Mouse (Mus musculus): ENCODE data around the gene Donson. TPM values are rescaled to one million over a fixed set of nuclear protein-coding genes. Genes with fewer than 3 reads are reported as not detected.

The Donson gene
- total and polyA plus RNA-seq, 3 experiments: 25.4 to 33.9 TPM; not detected in 1

DNA sequence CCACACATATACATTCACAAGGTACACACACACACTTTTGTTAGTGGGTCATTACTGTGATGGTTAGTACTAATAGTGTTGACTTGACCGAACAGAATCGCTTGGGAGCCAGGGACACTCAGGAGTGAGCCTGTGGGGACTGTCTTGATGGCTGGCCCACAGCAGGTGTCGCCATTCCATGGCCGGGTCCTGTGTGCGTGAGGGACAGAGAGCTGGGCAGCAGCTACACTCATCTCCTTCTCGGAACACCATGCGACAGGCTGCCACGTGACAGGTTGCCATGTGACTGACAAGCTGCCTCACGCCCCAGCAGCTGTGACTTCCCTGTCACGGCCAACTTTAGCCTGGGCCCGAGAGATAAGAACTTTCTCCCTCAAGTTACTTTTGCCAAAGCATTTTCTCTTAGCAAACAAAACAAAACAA is 28.4 kb upstream of the Donson start:
- Histone ChIP-seq H3K9me3 (replicated peaks; ENCODE audit: insufficient read depth, low read length) (no peaks in the 10 kb centered on the region), H3K4me3 (ENCODE audit: control insufficient read depth in 1 of 2, insufficient read depth in 1 of 2, low read depth in 2 of 2, low read length in 2 of 2) (peak overlapping the region in 1 of 2 experiments; percentile 17; a peak in 1 of 4 replicates), H3K27ac (ENCODE audit: control insufficient read depth, low read depth, low read length) (peak overlapping the region; percentile 78), H3K79me2 (ENCODE audit: control insufficient read depth, insufficient read depth, low read length, poor library complexity) (peaks cover 7% of the 10 kb centered on the region; the same call in 1 of the 2 replicates), H3K9ac (ENCODE audit: control insufficient read depth, low read depth, low read length, poor library complexity, severe bottlenecking) (peak overlapping the region; percentile 59), H3K27me3 (ENCODE audit: control insufficient read depth in 1 of 2, insufficient read depth in 2 of 2, low read length in 2 of 2) (no peaks in the 10 kb centered on the region), H3K4me1 (ENCODE audit: control insufficient read depth in 1 of 2, insufficient read depth in 2 of 2, low read length in 2 of 2) (peaks cover 13 to 22% of the 10 kb centered on the region in 2 experiments), H3K36me3 (ENCODE audit: control insufficient read depth in 1 of 2, insufficient read depth in 2 of 2, low read length in 2 of 2) (peaks cover 10 to 22% of the 10 kb centered on the region in 2 experiments)
- DNase-seq (ENCODE audit: low read depth, low spot score): peak; percentile 95
- peak; percentile 87 to 89 for TF ChIP-seq EP300 (IDR thresholded peaks at IDR 0.05; ENCODE audit: low read depth in 1 of 2, low read length in 2 of 2)
- peak; percentile 71; the same call in 1 of the 2 replicates for TF ChIP-seq HCFC1 (IDR thresholded peaks at IDR 0.05; ENCODE audit: low read depth, low read length)
- TF ChIP-seq POLR2AphosphoS2 (IDR thresholded peaks at IDR 0.05; ENCODE audit: low read length): no peak
- TF ChIP-seq ZMIZ1 (IDR thresholded peaks at IDR 0.05; ENCODE audit: low read depth, low read length): 0 out of 2 replicates have a peak, but pooled peaks have one; percentile 8
- no peak for TF ChIP-seq E2F4 (IDR thresholded peaks at IDR 0.05; ENCODE audit: borderline replicate concordance, low read depth, low read length)
- TF ChIP-seq TCF12 (IDR thresholded peaks at IDR 0.05; ENCODE audit: low read depth, low read length): peak; percentile 97
- TF ChIP-seq ELF1 (IDR thresholded peaks at IDR 0.05; ENCODE audit: low read depth, low read length): peak; percentile 68; the same call in 1 of the 2 replicates
- TF ChIP-seq RCOR1 (IDR thresholded peaks at IDR 0.05; ENCODE audit: low read depth, low read length): peak; percentile 68; the same call in 1 of the 2 replicates
- TF ChIP-seq MYC (IDR thresholded peaks at IDR 0.05; ENCODE audit: low read depth, low read length): peak; percentile 98
- peak; percentile 96 for TF ChIP-seq GATA1 (IDR thresholded peaks at IDR 0.05; ENCODE audit: low read depth, low read length)
- peak; percentile 98 for TF ChIP-seq TAL1 (IDR thresholded peaks at IDR 0.05; ENCODE audit: low read length)
- TF ChIP-seq CHD2 (IDR thresholded peaks at IDR 0.05; ENCODE audit: low read length): no peak
- no peak for TF ChIP-seq JUND (IDR thresholded peaks at IDR 0.05; ENCODE audit: low read depth, low read length)
- TF ChIP-seq POLR2A (IDR thresholded peaks at IDR 0.05; ENCODE audit: control insufficient read depth in 1 of 2, insufficient read depth in 1 of 2, low read depth in 1 of 2, low read length in 2 of 2, poor library complexity in 1 of 2): peak in 1 of 2 experiments; percentile 29; a peak in 1 of 4 replicates
- TF ChIP-seq CTCF (IDR thresholded peaks at IDR 0.05 in 2 of 3, conservative IDR thresholded peaks at IDR 0.05 in 1 of 3; ENCODE audit: control insufficient read depth in 1 of 3, insufficient read depth in 1 of 3, low read depth in 2 of 3, low read length in 3 of 3, poor library complexity in 1 of 3, severe bottlenecking in 1 of 3): peak in 1 of 3 experiments; percentile 30; a peak in 2 of 6 replicates
- TF ChIP-seq USF1 (IDR thresholded peaks at IDR 0.05; ENCODE audit: low read depth, low read length): peak; percentile 99
- peak; percentile 100 for TF ChIP-seq ETS1 (IDR thresholded peaks at IDR 0.05; ENCODE audit: low read depth, low read length)
- TF ChIP-seq POLR2AphosphoS5 (IDR thresholded peaks at IDR 0.05; ENCODE audit: borderline replicate concordance, low read depth, low read length): peak; percentile 37; the same call in 1 of the 2 replicates
- peak; percentile 100 for TF ChIP-seq SIN3A (IDR thresholded peaks at IDR 0.05; ENCODE audit: low read length)
- no peak for TF ChIP-seq CHD1 (IDR thresholded peaks at IDR 0.05; ENCODE audit: low read depth, low read length)
- no peak for TF ChIP-seq MYB (IDR thresholded peaks at IDR 0.05; ENCODE audit: low read depth, low read length)
- TF ChIP-seq MAX (IDR thresholded peaks at IDR 0.05; ENCODE audit: low read length): peak; percentile 99
- peak; percentile 100 for TF ChIP-seq MXI1 (IDR thresholded peaks at IDR 0.05; ENCODE audit: low read depth, low read length)
- no peak for TF ChIP-seq NELFE (IDR thresholded peaks at IDR 0.05; ENCODE audit: low read depth, low read length)
- TF ChIP-seq KAT2A (conservative IDR thresholded peaks at IDR 0.05; ENCODE audit: low read depth, low read length): no peak
- TF ChIP-seq MEF2A (IDR thresholded peaks at IDR 0.05; ENCODE audit: extremely low read depth, insufficient replicate concordance, low read depth, low read length, poor library complexity, severe bottlenecking): no peak
- TF ChIP-seq MAFK (IDR thresholded peaks at IDR 0.05; ENCODE audit: borderline replicate concordance, low read depth, low read length): 0 out of 2 replicates have a peak, but pooled peaks have one; percentile 31
- TF ChIP-seq BHLHE40 (IDR thresholded peaks at IDR 0.05; ENCODE audit: borderline replicate concordance, low read depth, low read length): peak; percentile 96
- TF ChIP-seq USF2 (IDR thresholded peaks at IDR 0.05; ENCODE audit: borderline replicate concordance in 1 of 2, insufficient read depth in 1 of 2, low read depth in 1 of 2, low read length in 2 of 2): peak; percentile 85 to 98
